Mouse (Mus musculus): ENCODE data around the gene Foxp1.

DNA sequence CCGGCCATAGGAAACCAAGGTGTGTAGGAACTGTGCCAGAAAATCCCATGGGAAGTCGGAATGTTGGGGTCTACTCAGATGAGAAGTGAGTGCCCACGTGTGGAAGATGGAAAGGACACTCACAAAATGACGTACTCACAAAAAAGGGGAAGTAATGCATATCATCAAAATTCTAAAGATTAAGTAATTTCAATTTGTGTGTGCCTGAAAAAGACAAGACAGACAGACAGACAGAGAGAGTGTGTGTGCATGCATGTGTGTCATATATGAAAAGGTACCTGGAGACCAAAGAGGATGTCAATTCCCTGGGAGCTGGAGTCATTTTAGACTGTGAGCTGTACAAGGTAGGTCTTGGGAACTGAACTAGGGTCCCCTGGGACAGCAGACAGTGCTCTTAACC lies 444.4 kb downstream of the Foxp1 start:
- TF ChIP-seq CTCF (IDR thresholded peaks at IDR 0.05; ENCODE audit: low read depth, low read length): no peak
- TF ChIP-seq POLR2A (IDR thresholded peaks at IDR 0.05; ENCODE audit: borderline replicate concordance, low read depth, low read length): no peak
